Mouse (Mus musculus) hindbrain, embryonic 16.5 days (tissue): ENCODE measurements around the gene Zbtb24. TPM values are rescaled to one million over a fixed set of nuclear protein-coding genes. Genes with fewer than 3 reads are reported as not detected.
"Not testable (repeated sequence)": the region's sequence is repeated elsewhere in the genome, so short reads cannot be mapped to it uniquely, and the experiment has no call there.

Experiments used
- ATAC-seq: fragments of 200-750 bp; cut with Nextera tagmentation; 2 replicates; pipeline ENCODE4 v1.8.0; 2017; ENCODE audit warnings: moderate TSS enrichment, moderate library complexity
- H3K27ac ChIP-seq: fragments of 300-500 bp; sonication (generic); 2 replicates; pipeline ENCODE4 v1.5.1; 2014; ENCODE audit warnings: low read depth, mild to moderate bottlenecking, control low read depth, low read length, moderate library complexity
- H3K27me3 ChIP-seq: fragments of 300-500 bp; sonication (generic); replicated peaks from 2 replicates; pipeline ENCODE4 v1.6.1; 2014; ENCODE audit warnings: low read length; ENCODE audit not compliant: control insufficient read depth, insufficient read depth
- H3K36me3 ChIP-seq: fragments of 300-500 bp; sonication (generic); 2 replicates; pipeline ENCODE4 v1.6.1; 2014; ENCODE audit warnings: mild to moderate bottlenecking, low read length, moderate library complexity, mixed read lengths; ENCODE audit not compliant: control insufficient read depth, insufficient read depth
- H3K4me1 ChIP-seq: fragments of 300-500 bp; sonication (generic); 2 replicates; pipeline ENCODE4 v1.6.1; 2014; ENCODE audit warnings: low read depth, low read length; ENCODE audit not compliant: control insufficient read depth, insufficient read depth
- H3K4me2 ChIP-seq: fragments of 300-500 bp; sonication (generic); 2 replicates; pipeline ENCODE4 v1.6.1; 2014; ENCODE audit warnings: mild to moderate bottlenecking, low read length, control low read depth, moderate library complexity
- H3K4me3 ChIP-seq: fragments of 300-500 bp; sonication (generic); 2 replicates; pipeline ENCODE4 v1.5.1; 2014; ENCODE audit warnings: mild to moderate bottlenecking, low read length, control low read depth, moderate library complexity
- H3K9ac ChIP-seq: fragments of 300-500 bp; sonication (generic); 2 replicates; pipeline ENCODE4 v1.6.1; 2014; ENCODE audit warnings: low read depth, mild to moderate bottlenecking, control low read depth, low read length, moderate library complexity
- H3K9me3 ChIP-seq: fragments of 300-500 bp; sonication (generic); 2 replicates; pipeline ENCODE4 v1.6.1; 2014; ENCODE audit warnings: mild to moderate bottlenecking, low read length, moderate library complexity; ENCODE audit not compliant: control insufficient read depth
- WGBS: fragments of 180-500 bp; shearing (Covaris S2); extraction: QIAGEN DNeasy Blood & Tissue Kit; methylation state at CpG from one replicate; pipeline ENCODE4 v1.1.7; 2014; 5-methylcytosine and 5-hydroxymethylcytosine counted together
- polyA plus RNA-seq: library from polyadenylated mRNA; unstranded; fragments of >200 nt; fragmentation: Nextera tagmentation; extraction: Ambion mirVana; gene quantifications from 2 replicates; pipeline ENCODE4 v1.2.1, GENCODE M21; 2015

Gene Zbtb24
- polyA plus RNA-seq: 16.9 and 18.2 TPM in 2 replicates

GRCm38 (mm10) chr10:41450137-41450670 is at the start of gene Zbtb24:
Gene Zbtb24, plus strand, starts transcription at chr10:41450383.
- peaks cover 6% of the 10 kb centered on the region; the same call in 1 of the 2 replicates for H3K36me3 ChIP-seq
- peaks cover 23% of the 10 kb centered on the region for H3K4me1 ChIP-seq
- H3K4me2 ChIP-seq: peak within 1 kb of the TSS; percentile 86
- peak; percentile 98 for ATAC-seq
- peak within 1 kb of the TSS; percentile 60 for H3K27ac ChIP-seq
- under 1% methylated on average over 49 of the region's 49 CpGs for WGBS
- no peaks in the 10 kb centered on the region for H3K27me3 ChIP-seq
- peak within 1 kb of the TSS; percentile 96 for H3K4me3 ChIP-seq
- no peaks in the 10 kb centered on the region for H3K9me3 ChIP-seq
- H3K9ac ChIP-seq: peak within 1 kb of the TSS; percentile 95

DNA sequence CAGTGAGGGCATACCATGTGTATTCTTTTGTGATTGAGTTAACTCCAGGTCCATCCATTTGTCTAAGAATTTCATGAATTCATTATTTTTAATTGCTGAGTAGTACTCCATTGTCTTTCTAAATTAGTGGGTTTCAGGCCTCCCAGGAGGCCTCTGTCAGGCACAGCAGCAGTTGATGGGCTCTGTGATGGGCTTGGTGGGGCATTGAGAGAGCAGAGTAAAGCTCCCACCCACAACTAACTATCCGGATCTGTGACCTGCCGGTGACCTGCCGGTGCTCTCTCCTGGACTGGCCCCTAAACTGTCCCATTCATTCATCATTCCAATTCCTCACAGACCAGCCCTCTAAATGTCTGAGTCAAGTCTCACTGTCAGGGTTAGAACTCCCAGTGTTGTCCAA is 49.1 kb upstream of the Zbtb24 start:
- H3K4me1 ChIP-seq: no peaks in the 10 kb centered on the region
- no peak overlapping the region for H3K4me2 ChIP-seq
- no peaks in the 10 kb centered on the region for H3K36me3 ChIP-seq
- H3K9ac ChIP-seq: no peak overlapping the region
- no peak overlapping the region for H3K4me3 ChIP-seq
- ATAC-seq: no peak
- H3K9me3 ChIP-seq: no peaks in the 10 kb centered on the region
- no peak overlapping the region for H3K27ac ChIP-seq
- 85% methylated on average over 3 of the region's 3 CpGs for WGBS
- no peaks in the 10 kb centered on the region for H3K27me3 ChIP-seq

DNA sequence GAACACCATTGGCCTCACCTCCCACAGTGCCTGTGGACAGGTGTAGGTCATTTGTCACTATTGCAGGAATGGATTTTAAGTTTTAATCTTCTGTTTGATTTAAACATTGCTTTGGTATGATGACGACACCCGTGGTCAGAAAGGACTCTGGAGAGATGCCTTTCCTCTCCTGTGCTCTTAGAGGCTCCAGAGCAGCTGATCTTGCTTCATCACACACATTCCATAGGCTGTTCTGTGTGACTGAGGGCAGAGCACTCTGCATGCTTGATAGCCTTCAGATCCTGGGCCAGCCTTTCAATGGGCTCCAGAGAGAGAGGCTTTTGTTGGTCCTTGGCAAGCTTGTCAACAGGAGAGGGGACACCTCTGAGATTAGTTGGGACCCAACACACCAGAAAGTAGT is 46.8 kb upstream of the Zbtb24 start:
- 72% methylated on average over 2 of the region's 2 CpGs for WGBS
- H3K27me3 ChIP-seq: no peaks in the 10 kb centered on the region
- no peak overlapping the region for H3K4me3 ChIP-seq
- H3K9me3 ChIP-seq: no peaks in the 10 kb centered on the region
- H3K27ac ChIP-seq: no peak overlapping the region
- H3K9ac ChIP-seq: no peak overlapping the region
- no peak overlapping the region for H3K4me2 ChIP-seq
- no peaks in the 10 kb centered on the region for H3K4me1 ChIP-seq
- H3K36me3 ChIP-seq: no peaks in the 10 kb centered on the region
- no peak for ATAC-seq

DNA sequence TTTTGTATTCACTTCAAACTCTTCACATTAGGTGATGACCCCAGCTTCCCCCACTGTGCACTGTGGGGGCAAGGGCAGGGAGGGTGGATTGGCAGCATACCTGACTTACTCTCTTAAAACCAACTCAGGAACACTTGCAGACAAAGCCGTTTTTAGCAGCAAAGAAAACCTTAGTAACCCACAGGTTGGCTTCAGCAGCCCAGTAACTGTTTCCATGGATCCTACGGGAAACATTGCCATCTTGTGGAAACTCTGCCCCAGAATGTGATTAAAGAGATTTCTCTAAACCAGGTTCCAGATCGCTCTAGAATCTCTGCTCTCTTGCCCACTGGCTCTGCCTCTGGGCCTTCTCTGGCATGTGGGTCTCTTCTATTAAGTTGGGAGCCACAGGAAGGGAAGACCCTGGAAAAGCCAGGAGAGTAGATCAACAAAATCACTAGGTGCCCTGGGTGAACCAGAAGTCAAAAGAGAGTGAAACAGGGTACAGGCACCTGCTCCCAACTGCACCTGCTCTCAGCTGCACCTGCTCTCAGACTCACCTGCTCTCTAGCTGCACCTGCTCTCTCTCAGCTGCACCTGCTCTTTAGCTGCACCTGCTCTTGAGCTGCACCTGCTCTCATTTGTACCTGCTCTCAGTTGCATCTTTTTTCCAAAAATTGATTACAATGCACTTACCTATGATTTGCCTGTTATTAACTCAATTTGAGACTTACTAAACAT is 46.1 kb upstream of the Zbtb24 start:
- no peaks in the 10 kb centered on the region for H3K9me3 ChIP-seq
- no peak overlapping the region for H3K4me3 ChIP-seq
- H3K4me1 ChIP-seq: no peaks in the 10 kb centered on the region
- H3K4me2 ChIP-seq: no peak overlapping the region
- WGBS: 46% methylated on average over 3 of the region's 3 CpGs
- no peaks in the 10 kb centered on the region for H3K36me3 ChIP-seq
- no peaks in the 10 kb centered on the region for H3K27me3 ChIP-seq
- no peak for ATAC-seq
- H3K9ac ChIP-seq: no peak overlapping the region
- H3K27ac ChIP-seq: no peak overlapping the region

GRCm38 (mm10) chr10:41410176-41410575 is 40.0 kb upstream of the Zbtb24 start:
- H3K9ac ChIP-seq, ATAC-seq, H3K4me2 ChIP-seq, H3K27ac ChIP-seq, H3K27me3 ChIP-seq, H3K4me3 ChIP-seq, H3K36me3 ChIP-seq, H3K9me3 ChIP-seq, H3K4me1 ChIP-seq: not testable (repeated sequence)
- WGBS: 93% methylated on average over 4 of the region's 4 CpGs

DNA sequence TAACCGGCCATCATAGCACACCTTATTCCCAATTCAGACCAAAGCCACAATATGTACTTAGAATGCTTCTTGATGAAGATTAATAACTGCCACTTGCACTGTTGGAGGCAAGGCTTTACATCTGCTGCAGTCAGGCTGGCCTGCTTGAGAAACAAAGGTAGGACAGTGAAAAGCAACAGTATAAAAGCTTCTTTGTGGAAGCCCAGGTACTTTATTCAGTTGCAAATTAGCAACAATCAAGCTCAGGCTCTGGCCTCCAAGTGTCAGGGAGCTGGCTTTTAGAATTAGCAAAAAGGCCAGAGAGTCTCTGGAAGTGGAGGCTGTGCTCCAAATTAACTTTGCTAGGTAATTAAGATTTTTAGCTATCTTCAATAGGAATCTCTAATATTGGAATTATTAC is 39.4 kb upstream of the Zbtb24 start:
- not testable (repeated sequence) for H3K27me3 ChIP-seq, H3K4me2 ChIP-seq, H3K9me3 ChIP-seq, H3K27ac ChIP-seq, ATAC-seq, H3K9ac ChIP-seq, H3K4me3 ChIP-seq, H3K4me1 ChIP-seq, H3K36me3 ChIP-seq
- 94% methylated on average over 1 of the region's 1 CpGs for WGBS

DNA sequence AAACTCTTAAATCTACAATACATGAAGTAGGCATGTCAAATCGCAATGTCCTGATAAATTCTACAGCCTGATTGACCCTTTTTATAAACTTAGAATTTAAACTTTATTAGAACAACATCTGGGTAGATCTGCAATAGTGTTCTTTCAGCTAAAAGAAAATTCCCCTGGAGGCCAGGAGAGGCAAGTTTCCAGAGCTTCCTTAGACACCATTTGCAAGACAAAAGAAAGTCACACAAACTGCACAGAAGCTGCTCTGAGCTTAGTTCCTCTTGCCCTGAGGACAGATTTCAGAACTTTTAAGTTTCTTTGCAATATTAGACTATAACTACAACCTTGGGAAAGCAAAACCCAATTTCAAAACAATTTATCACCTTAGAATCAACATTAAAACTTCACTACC is 36.7 kb upstream of the Zbtb24 start:
- H3K27me3 ChIP-seq, H3K36me3 ChIP-seq, H3K27ac ChIP-seq, ATAC-seq, H3K4me3 ChIP-seq, H3K9ac ChIP-seq, H3K4me1 ChIP-seq, H3K9me3 ChIP-seq, H3K4me2 ChIP-seq: not testable (repeated sequence)
- 92% methylated on average over 1 of the region's 1 CpGs for WGBS

- not testable (repeated sequence) for H3K9ac ChIP-seq, H3K36me3 ChIP-seq, H3K27me3 ChIP-seq, H3K4me3 ChIP-seq, ATAC-seq, H3K4me1 ChIP-seq, H3K9me3 ChIP-seq, H3K27ac ChIP-seq, H3K4me2 ChIP-seq
- 90% methylated on average over 2 of the region's 2 CpGs for WGBS
These were observed 34.8 kb upstream of the Zbtb24 start for GRCm38 (mm10) chr10:41415368-41415767.

GRCm38 (mm10) chr10:41420496-41421200 is 29.5 kb upstream of the Zbtb24 start:
- H3K4me1 ChIP-seq: no peaks in the 10 kb centered on the region
- ATAC-seq: no peak
- H3K27me3 ChIP-seq: no peaks in the 10 kb centered on the region
- H3K9me3 ChIP-seq: peaks cover 4% of the 10 kb centered on the region
- no peak overlapping the region for H3K9ac ChIP-seq
- H3K27ac ChIP-seq: no peak overlapping the region
- H3K36me3 ChIP-seq: no peaks in the 10 kb centered on the region
- H3K4me3 ChIP-seq: no peak overlapping the region
- 78% methylated on average over 9 of the region's 9 CpGs for WGBS
- H3K4me2 ChIP-seq: no peak overlapping the region
